Mouse (Mus musculus) ES-Bruce4 (cell line): ENCODE results near the gene Rnf180.

Source experiments
- CTCF ChIP-seq: IDR thresholded peaks from one replicate; pipeline ENCODE4 v1.8.1; 2011; ENCODE audit warnings: low read depth, low read length
- EP300 ChIP-seq: IDR thresholded peaks from 2 replicates; pipeline ENCODE4 v1.6.1; 2011; ENCODE audit warnings: low read depth, low read length; ENCODE audit not compliant: insufficient read depth
- POLR2A ChIP-seq: IDR thresholded peaks from one replicate; pipeline ENCODE4 v1.8.1; 2011; ENCODE audit warnings: low read length; ENCODE audit not compliant: insufficient read depth

DNA sequence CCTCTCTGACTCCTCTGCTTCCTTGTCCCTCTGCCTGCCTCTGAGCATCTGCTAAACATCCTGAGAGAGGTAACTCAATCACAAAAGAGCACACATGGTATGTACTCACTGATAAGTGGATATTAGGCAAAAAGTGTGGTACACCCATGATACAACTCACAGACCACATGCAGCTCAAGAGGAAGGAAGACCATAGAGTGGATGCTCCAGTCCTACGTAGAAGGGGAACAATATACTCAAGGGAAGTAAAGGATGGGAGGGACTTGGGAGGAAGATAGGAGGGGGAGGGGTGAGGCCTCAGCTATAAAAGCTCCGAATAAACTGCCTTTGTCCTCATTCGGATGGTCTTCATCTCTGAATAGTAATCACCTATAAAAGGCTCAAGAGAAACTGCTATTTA, 96.6 kb downstream of the Rnf180 start:
- TF ChIP-seq CTCF (no peak), POLR2A (no peak), EP300 (no peak)
